Mouse (Mus musculus) stomach, embryonic 16.5 days (tissue): ENCODE measurements at regions not wholly inside any gene's neighbourhood (a gene's known extent, or its start where the extent isn't known, plus 50 kb on each side); places are given as distances from the start of the nearest gene placed in this dataset.

Source experiments
- ATAC-seq: fragments of 200-750 bp; cut with Nextera tagmentation; 2 replicates; pipeline ENCODE4 v1.8.0; 2017; ENCODE audit warnings: moderate number of reproducible peaks, moderate TSS enrichment; ENCODE audit not compliant: insufficient read depth, low FRiP score
- H3K27ac ChIP-seq: fragments of 300-500 bp; sonication (generic); 2 replicates; pipeline ENCODE4 v1.5.1; 2014; ENCODE audit warnings: low read length
- H3K27me3 ChIP-seq: fragments of 300-500 bp; sonication (generic); 2 replicates; pipeline ENCODE4 v1.6.1; 2014; ENCODE audit warnings: low read length, control low read depth, mixed read lengths; ENCODE audit not compliant: control insufficient read depth, insufficient read depth
- H3K36me3 ChIP-seq: fragments of 300-500 bp; sonication (generic); 2 replicates; pipeline ENCODE4 v1.6.1; 2014; ENCODE audit warnings: low read length; ENCODE audit not compliant: control insufficient read depth, insufficient read depth
- H3K4me1 ChIP-seq: fragments of 300-500 bp; sonication (generic); 2 replicates; pipeline ENCODE4 v1.6.1; 2014; ENCODE audit warnings: low read length, control low read depth, mixed read lengths; ENCODE audit not compliant: control insufficient read depth, insufficient read depth
- H3K4me2 ChIP-seq: fragments of 300-500 bp; sonication (generic); 2 replicates; pipeline ENCODE4 v1.6.1; 2014; ENCODE audit warnings: low read depth, low read length, mixed read lengths
- H3K4me3 ChIP-seq: fragments of 300-500 bp; sonication (generic); replicated peaks from 2 replicates; pipeline ENCODE4 v1.5.1; 2014; ENCODE audit warnings: mild to moderate bottlenecking, low read length
- H3K9ac ChIP-seq: fragments of 300-500 bp; sonication (generic); 2 replicates; pipeline ENCODE4 v1.6.1; 2014; ENCODE audit warnings: low read length
- H3K9me3 ChIP-seq: fragments of 300-500 bp; sonication (generic); replicated peaks from 2 replicates; pipeline ENCODE4 v1.6.1; 2016; ENCODE audit warnings: low read length, control low read depth; ENCODE audit not compliant: control insufficient read depth
- WGBS: fragments of 180-500 bp; shearing (Covaris S2); extraction: QIAGEN DNeasy Blood & Tissue Kit; methylation state at CpG from one replicate; pipeline ENCODE4 v1.1.7; 2014; 5-methylcytosine and 5-hydroxymethylcytosine counted together

DNA sequence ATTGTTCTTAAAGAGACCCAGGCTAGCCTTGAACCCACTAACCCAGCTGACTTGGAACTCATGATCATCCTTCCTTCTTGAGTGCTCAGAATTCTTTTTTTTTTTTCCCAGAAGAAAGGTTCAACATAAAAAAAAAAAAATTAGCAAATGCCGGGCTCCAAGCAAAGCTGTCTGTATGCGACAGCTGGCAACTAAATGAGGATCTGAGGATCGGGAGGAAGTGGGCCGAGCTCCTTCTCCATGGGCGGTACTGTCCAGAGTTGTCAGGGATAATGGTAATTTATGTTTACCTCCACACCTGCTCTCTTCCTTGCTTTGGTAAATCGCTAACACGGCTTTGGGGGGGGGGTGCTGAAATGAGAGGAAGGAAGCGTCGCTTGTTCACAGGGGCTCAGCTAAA lies 2429.9 kb upstream of the 5930422O12Rik start:
- whole genome bisulfite sequencing, result 55% methylated on average over 9 of the region's 9 CpGs

DNA sequence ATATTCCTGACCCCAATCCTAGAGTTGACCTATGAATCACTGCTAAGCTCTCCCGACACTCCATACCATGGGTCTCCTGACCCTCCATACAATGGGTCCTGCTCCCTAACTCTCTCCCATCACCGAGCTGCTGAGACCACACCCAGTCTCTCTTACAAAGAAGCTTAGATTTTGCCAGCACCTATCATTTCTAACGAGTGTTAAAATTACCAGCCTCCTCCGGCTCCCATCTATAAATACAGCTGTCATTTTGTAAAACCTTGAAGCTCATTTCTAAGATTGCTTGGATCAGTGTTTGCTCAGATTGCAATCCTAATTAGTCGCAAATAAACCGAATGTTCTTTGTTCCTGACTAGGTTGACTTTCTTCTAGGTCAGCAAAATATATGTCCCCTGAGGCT lies 2428.4 kb upstream of the 5930422O12Rik start:
- H3K4me2 ChIP-seq, result no peak overlapping the region
- H3K4me1 ChIP-seq, result no peaks in the 10 kb centered on the region
- H3K9ac ChIP-seq, result no peak overlapping the region
- H3K9me3 ChIP-seq, result no peaks in the 10 kb centered on the region
- WGBS, result 78% methylated on average over 6 of the region's 6 CpGs
- no peak for ATAC-seq
- no peak overlapping the region for H3K27ac ChIP-seq
- H3K36me3 ChIP-seq, result no peaks in the 10 kb centered on the region
- no peak overlapping the region for H3K4me3 ChIP-seq
- no peaks in the 10 kb centered on the region for H3K27me3 ChIP-seq

More for the DNA sequence above, 2429.9 kb upstream of the 5930422O12Rik start:
- H3K9me3 ChIP-seq, result no peaks in the 10 kb centered on the region
- H3K27ac ChIP-seq, result no peak overlapping the region
- no peaks in the 10 kb centered on the region for H3K36me3 ChIP-seq
- H3K27me3 ChIP-seq, result no peaks in the 10 kb centered on the region
- no peak overlapping the region for H3K4me2 ChIP-seq
- H3K4me1 ChIP-seq, result no peaks in the 10 kb centered on the region
- no peak overlapping the region for H3K9ac ChIP-seq
- no peak overlapping the region for H3K4me3 ChIP-seq
- ATAC-seq, result no peak

DNA sequence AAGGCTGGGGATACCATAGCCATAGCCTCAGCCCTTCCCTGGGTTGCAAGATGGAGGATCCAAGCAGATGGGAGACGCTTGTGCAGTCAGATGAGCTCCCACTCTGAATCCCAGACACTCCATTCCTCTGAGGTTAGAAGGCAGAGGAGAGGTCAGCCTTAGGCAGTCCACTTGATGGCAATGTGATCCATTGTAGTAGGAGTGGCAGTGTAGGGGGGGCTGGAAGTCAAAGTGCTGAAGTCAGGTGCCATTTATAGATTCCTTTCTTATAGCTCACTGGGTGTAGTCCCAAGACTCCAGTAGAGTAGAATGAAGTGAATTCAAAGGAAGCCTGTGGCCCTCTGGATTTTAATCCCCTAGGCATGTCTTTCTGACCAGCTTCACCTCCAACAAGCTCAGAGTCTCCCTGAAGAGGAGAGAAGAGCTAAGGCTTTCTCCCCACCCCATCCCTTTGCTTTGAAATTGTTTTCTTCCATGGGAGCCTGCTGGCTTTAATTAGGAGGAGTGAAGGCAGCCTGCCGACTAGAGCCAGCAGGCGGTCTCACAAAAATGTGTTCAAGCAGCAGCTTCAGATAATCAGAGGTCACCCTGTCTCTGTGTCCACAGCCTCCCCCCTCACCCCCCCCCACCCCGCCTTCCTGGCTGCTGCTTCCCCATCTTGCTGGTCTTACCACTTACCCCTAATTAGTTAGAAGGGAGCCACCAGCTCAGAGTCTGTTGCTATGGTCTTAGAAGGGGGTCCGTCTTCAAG lies 2426.4 kb upstream of the 5930422O12Rik start:
- Histone ChIP-seq H3K4me3 (no peak overlapping the region), H3K36me3 (no peaks in the 10 kb centered on the region), H3K27ac (no peak overlapping the region), H3K9me3 (no peaks in the 10 kb centered on the region), H3K9ac (no peak overlapping the region), H3K4me1 (no peaks in the 10 kb centered on the region), H3K4me2 (no peak overlapping the region), H3K27me3 (no peaks in the 10 kb centered on the region)
- 44% methylated on average over 5 of the region's 5 CpGs for WGBS
- no peak for ATAC-seq

DNA sequence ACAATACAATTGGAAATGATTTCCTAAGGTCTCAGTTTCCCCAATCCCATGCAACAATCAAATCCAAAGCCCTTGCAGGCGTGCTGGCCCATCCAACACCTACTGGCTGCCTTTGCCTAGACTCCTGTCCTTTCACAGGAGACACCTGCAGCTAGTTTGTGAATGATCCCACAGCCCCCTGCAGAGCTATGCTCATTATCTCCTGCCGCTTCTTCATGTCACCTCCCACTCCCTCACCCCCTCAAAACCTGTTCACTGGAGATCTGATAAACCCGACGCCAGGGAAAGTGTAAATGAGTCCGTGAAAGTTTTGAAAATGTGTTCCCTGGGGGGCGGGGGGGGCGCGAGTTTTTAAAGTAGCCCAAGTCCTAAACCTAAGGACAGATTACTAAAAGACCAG lies 2420.2 kb upstream of the 5930422O12Rik start:
- no peaks in the 10 kb centered on the region for H3K36me3 ChIP-seq
- no peak overlapping the region for H3K9ac ChIP-seq
- WGBS, result 60% methylated on average over 8 of the region's 8 CpGs
- no peaks in the 10 kb centered on the region for H3K27me3 ChIP-seq
- no peaks in the 10 kb centered on the region for H3K9me3 ChIP-seq
- H3K4me1 ChIP-seq, result no peaks in the 10 kb centered on the region
- ATAC-seq, result no peak; the same call in 1 of the 2 replicates
- H3K4me3 ChIP-seq, result no peak overlapping the region
- no peak overlapping the region for H3K27ac ChIP-seq
- no peak overlapping the region for H3K4me2 ChIP-seq

DNA sequence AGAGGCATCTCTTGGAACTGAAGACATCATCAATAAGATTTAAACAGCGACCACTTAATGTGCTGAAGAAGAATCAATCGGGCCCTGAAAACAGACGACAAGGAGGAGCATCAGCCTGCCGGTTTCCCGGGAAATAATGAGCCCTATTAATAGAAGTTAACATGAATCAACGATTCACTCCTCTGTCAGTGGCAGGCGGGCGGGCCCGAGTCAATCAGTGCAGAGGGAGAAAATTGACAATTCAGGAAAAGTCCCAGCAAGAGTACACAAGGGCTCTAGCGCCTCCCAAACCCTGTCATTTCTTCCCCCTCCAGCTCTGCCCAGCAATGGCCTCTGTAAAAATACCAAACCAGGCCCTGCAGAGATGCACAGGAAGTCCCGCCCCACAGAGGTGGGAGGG lies 2416.4 kb upstream of the 5930422O12Rik start:
- H3K9me3 ChIP-seq, result no peaks in the 10 kb centered on the region
- WGBS, result 60% methylated on average over 11 of the region's 11 CpGs
- no peak overlapping the region for H3K4me3 ChIP-seq
- no peak overlapping the region for H3K27ac ChIP-seq
- H3K4me1 ChIP-seq, result no peaks in the 10 kb centered on the region
- H3K4me2 ChIP-seq, result no peak overlapping the region
- no peaks in the 10 kb centered on the region for H3K27me3 ChIP-seq
- no peak overlapping the region for H3K9ac ChIP-seq
- 0 out of 2 replicates have a peak, but pooled peaks have one; percentile 37 for ATAC-seq
- no peaks in the 10 kb centered on the region for H3K36me3 ChIP-seq

DNA sequence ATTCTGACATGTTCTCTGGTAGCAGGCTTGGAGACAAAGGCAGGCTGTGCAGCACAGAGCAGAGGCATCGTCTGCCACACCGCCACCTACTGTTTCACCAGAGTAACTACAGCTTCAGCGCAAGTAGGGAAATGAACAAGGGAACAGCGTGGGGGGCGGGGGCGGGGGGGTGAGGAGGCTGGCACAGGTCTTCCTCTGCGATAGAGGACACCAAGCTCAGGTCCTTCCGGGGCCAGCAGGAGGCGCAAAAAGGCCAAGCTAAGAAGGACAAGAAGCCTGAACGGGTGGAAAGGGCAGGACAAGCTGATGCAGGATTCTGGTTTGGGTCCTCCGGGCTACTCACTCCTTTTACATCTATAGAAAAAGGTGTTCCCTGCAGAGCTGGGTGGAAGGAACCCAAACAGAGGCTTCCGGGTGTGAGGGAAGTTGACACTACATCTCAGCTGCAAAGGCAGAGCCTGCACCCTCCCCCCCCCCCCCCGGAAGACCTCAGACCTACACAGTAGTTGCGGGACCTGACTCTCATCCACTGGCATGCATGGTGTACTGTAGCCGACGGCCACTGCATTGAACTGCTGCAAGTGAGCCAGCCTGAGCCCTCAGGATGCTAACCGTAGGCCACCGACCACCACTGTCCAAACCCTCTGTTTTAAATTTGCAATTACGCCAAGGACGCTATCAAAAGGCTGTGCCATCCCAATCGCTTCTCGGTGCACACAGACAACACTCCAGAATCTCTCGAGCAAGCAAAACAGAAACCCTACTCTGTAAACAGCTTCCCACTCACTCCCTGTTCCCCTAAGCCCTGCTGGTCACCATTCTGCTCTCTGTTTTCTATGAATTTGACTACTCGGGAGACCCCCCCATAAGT lies 2396.6 kb upstream of the 5930422O12Rik start:
- peaks cover 6% of the 10 kb centered on the region; the same call in 1 of the 2 replicates for H3K4me1 ChIP-seq
- 0 out of 2 replicates have a peak overlapping the region, but pooled peaks have one; percentile 47 for H3K9ac ChIP-seq
- H3K4me3 ChIP-seq, result peak overlapping the region; percentile 43
- no peaks in the 10 kb centered on the region for H3K9me3 ChIP-seq
- H3K4me2 ChIP-seq, result peak overlapping the region; percentile 70
- ATAC-seq, result peak; percentile 83; the same call in 1 of the 2 replicates
- no peak overlapping the region for H3K27ac ChIP-seq
- H3K27me3 ChIP-seq, result no peaks in the 10 kb centered on the region
- no peaks in the 10 kb centered on the region for H3K36me3 ChIP-seq
- WGBS, result 9% methylated on average over 24 of the region's 24 CpGs

DNA sequence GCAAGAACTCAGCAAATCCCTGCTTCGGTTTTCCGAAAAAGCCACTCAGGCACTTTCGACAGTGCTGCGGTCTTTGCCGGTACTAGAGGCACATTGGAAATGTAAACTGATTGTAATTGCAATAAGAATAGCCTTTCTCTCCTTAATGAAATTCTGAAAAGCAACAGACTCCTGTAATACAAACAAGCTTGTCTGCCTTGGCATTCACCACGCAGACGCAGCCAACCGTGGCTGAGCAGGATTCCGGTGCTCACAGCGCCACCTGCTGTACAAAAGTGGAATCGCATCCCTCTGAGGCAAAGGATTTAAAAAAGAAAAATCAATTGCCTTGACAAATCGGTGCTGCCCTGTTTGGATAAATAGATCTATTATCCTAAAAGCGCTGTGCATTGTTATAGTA lies 2395.2 kb upstream of the 5930422O12Rik start:
- Histone ChIP-seq H3K4me3 (peak overlapping the region; percentile 53), H3K36me3 (no peaks in the 10 kb centered on the region), H3K27me3 (no peaks in the 10 kb centered on the region), H3K9me3 (no peaks in the 10 kb centered on the region), H3K9ac (peak overlapping the region; percentile 66; the same call in 1 of the 2 replicates), H3K4me1 (peaks cover 6% of the 10 kb centered on the region; the same call in 1 of the 2 replicates), H3K4me2 (peak overlapping the region; percentile 70), H3K27ac (no peak overlapping the region)
- no peak for ATAC-seq
- 2% methylated on average over 13 of the region's 13 CpGs for WGBS

DNA sequence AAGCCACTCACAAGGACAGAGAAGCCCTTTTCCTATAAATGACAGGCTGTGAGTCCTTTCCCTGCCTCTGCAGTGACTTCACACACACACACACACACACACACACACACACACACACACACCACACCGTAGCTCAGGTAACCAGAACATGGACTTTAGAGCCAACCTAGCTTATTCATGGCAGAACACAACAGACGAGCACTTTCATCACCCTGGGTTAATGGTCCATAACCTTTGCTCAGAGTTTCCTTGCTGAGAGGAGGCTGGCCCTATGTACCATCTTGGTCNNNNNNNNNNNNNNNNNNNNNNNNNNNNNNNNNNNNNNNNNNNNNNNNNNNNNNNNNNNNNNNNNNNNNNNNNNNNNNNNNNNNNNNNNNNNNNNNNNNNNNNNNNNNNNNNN lies 2391.6 kb upstream of the 5930422O12Rik start:
- Histone ChIP-seq H3K4me3 (no peak overlapping the region), H3K4me2 (no peak overlapping the region), H3K27me3 (no peaks in the 10 kb centered on the region), H3K9me3 (no peaks in the 10 kb centered on the region), H3K27ac (no peak overlapping the region), H3K36me3 (no peaks in the 10 kb centered on the region), H3K9ac (no peak overlapping the region), H3K4me1 (peaks cover 6% of the 10 kb centered on the region; the same call in 1 of the 2 replicates)
- ATAC-seq, result no peak
- 77% methylated on average over 2 of the region's 2 CpGs for WGBS
